Mouse (Mus musculus) embryonic facial prominence, embryonic 10.5 days (tissue): ENCODE results near the gene Lasp1. TPM values are rescaled to one million over a fixed set of nuclear protein-coding genes. Genes with fewer than 3 reads are reported as not detected.
A peak's percentile ranks its signal among the peaks of the same experiment; 100 is the strongest.

Experiments
- DNase-seq: peaks from one replicate; pipeline ENCODE4 v3.0.0-alpha.2; 2017; ENCODE audit warnings: low spot score
- H3K27ac ChIP-seq: fragments of 300-500 bp; sonication (generic); replicated peaks from 2 replicates; pipeline ENCODE4 v1.5.1; 2016; ENCODE audit warnings: mild to moderate bottlenecking
- H3K27me3 ChIP-seq: fragments of 300-500 bp; sonication (generic); replicated peaks from 2 replicates; pipeline ENCODE4 v1.6.1; 2016; ENCODE audit warnings: low read depth, mild to moderate bottlenecking; ENCODE audit not compliant: poor library complexity, severe bottlenecking
- H3K36me3 ChIP-seq: fragments of 300-500 bp; sonication (generic); replicated peaks from 2 replicates; pipeline ENCODE4 v1.6.1; 2016; ENCODE audit warnings: mild to moderate bottlenecking, moderate library complexity
- H3K4me1 ChIP-seq: fragments of 300-500 bp; sonication (generic); 2 replicates; pipeline ENCODE4 v1.6.1; 2016
- H3K4me3 ChIP-seq: fragments of 300-500 bp; sonication (generic); 2 replicates; pipeline ENCODE4 v1.5.1; 2016; ENCODE audit warnings: mild to moderate bottlenecking, moderate library complexity
- H3K9me3 ChIP-seq: fragments of 300-500 bp; sonication (generic); 2 replicates; pipeline ENCODE4 v1.6.1; 2016; ENCODE audit warnings: mild to moderate bottlenecking
- WGBS: fragments of 180-500 bp; shearing (Covaris S2); methylation state at CpG from one replicate; pipeline ENCODE4 v1.1.7; 2016; 5-methylcytosine and 5-hydroxymethylcytosine counted together
- polyA plus RNA-seq: library from polyadenylated mRNA; unstranded; fragments of >200 nt; fragmentation: Nextera tagmentation; extraction: Ambion mirVana; gene quantifications from 2 replicates; pipeline ENCODE4 v1.2.1, GENCODE M21; 2016

Gene Lasp1
- polyA plus RNA-seq, 1 experiment from 2014 or later, result 98.7 TPM

- Histone ChIP-seq H3K36me3 (peaks cover 42% of the 10 kb centered on the region), H3K9me3 (no peaks in the 10 kb centered on the region), H3K4me1 (peaks cover 26% of the 10 kb centered on the region), H3K27ac (peak overlapping the region; percentile 90), H3K4me3 (peak overlapping the region; percentile 27), H3K27me3 (no peaks in the 10 kb centered on the region)
- 55% methylated on average over 11 of the region's 11 CpGs for WGBS
- no peak for DNase-seq
Observed at GRCm38 (mm10) chr11:97839441-97840134, 40.8 kb downstream of the Lasp1 start.

GRCm38 (mm10) chr11:97840135-97840490 lies 41.3 kb downstream of the Lasp1 start:
- Histone ChIP-seq H3K9me3 (no peaks in the 10 kb centered on the region), H3K27ac (peak overlapping the region; percentile 90), H3K4me1 (peaks cover 26% of the 10 kb centered on the region), H3K27me3 (no peaks in the 10 kb centered on the region), H3K4me3 (peak overlapping the region; percentile 70), H3K36me3 (peaks cover 37% of the 10 kb centered on the region)
- DNase-seq, result no peak
- 72% methylated on average over 2 of the region's 2 CpGs for WGBS

- H3K27ac ChIP-seq, result peak within 1 kb of the TSS; percentile 90
- peak within 1 kb of the TSS; percentile 70 for H3K4me3 ChIP-seq
- no peaks in the 10 kb centered on the region for H3K9me3 ChIP-seq
- 3% methylated on average over 6 of the region's 6 CpGs for WGBS
- peaks cover 33% of the 10 kb centered on the region for H3K36me3 ChIP-seq
- peak; percentile 69 for DNase-seq
- peaks cover 26% of the 10 kb centered on the region for H3K4me1 ChIP-seq
- H3K27me3 ChIP-seq, result no peaks in the 10 kb centered on the region
Observed at GRCm38 (mm10) chr11:97840539-97840954, 41.7 kb downstream of the Lasp1 start, which contains the start of gene B230217C12Rik. Gene B230217C12Rik, plus strand, starts transcription at chr11:97840780.

- peak overlapping the region; percentile 90 for H3K27ac ChIP-seq
- H3K4me1 ChIP-seq, result peaks cover 26% of the 10 kb centered on the region
- H3K9me3 ChIP-seq, result no peaks in the 10 kb centered on the region
- H3K4me3 ChIP-seq, result peak overlapping the region; percentile 70
- no peaks in the 10 kb centered on the region for H3K27me3 ChIP-seq
- 2% methylated on average over 22 of the region's 22 CpGs for WGBS
- H3K36me3 ChIP-seq, result peaks cover 27% of the 10 kb centered on the region
- DNase-seq, result peak; percentile 91
Observed at GRCm38 (mm10) chr11:97840991-97841661, 42.3 kb downstream of the Lasp1 start.

- no peaks in the 10 kb centered on the region for H3K27me3 ChIP-seq
- DNase-seq, result no peak
- 37% methylated on average over 4 of the region's 4 CpGs for WGBS
- peaks cover 26% of the 10 kb centered on the region for H3K4me1 ChIP-seq
- H3K27ac ChIP-seq, result peak overlapping the region; percentile 90
- peaks cover 18% of the 10 kb centered on the region for H3K36me3 ChIP-seq
- no peaks in the 10 kb centered on the region for H3K9me3 ChIP-seq
- peak overlapping the region; percentile 70 for H3K4me3 ChIP-seq
Observed at GRCm38 (mm10) chr11:97842001-97842400, 43.2 kb downstream of the Lasp1 start.

GRCm38 (mm10) chr11:97850367-97850766 lies 51.6 kb downstream of the Lasp1 start:
- no peak for DNase-seq
- H3K36me3 ChIP-seq, result no peaks in the 10 kb centered on the region
- peaks cover 8% of the 10 kb centered on the region for H3K4me1 ChIP-seq
- H3K4me3 ChIP-seq, result no peak overlapping the region
- H3K27ac ChIP-seq, result no peak overlapping the region
- no peaks in the 10 kb centered on the region for H3K9me3 ChIP-seq
- 74% methylated on average over 6 of the region's 6 CpGs for WGBS
- no peaks in the 10 kb centered on the region for H3K27me3 ChIP-seq

DNA sequence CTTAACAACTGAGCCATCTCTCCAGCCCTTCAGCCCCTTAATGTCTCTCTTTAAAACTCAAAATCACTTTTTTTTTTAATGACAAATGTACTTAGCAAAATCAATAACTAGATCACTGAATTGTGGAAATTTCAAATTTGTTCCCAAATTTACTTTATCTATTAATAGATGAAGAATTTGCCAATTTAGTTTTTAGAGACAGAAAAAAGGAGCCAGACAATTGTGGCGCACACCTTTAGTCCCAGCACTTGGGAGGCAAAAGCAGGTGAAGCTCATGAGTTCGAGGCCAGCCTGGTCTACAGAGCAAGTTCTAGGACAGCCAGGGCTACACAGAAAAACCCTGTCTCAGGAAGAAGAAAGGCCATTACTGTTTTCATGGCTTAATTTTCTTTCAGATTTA lies 52.8 kb downstream of the Lasp1 start:
- no peaks in the 10 kb centered on the region for H3K27me3 ChIP-seq
- H3K9me3 ChIP-seq, result no peaks in the 10 kb centered on the region
- peaks cover 8% of the 10 kb centered on the region for H3K4me1 ChIP-seq
- no peaks in the 10 kb centered on the region for H3K36me3 ChIP-seq
- no peak overlapping the region for H3K4me3 ChIP-seq
- DNase-seq, result no peak
- no peak overlapping the region for H3K27ac ChIP-seq
- 95% methylated on average over 2 of the region's 2 CpGs for WGBS

GRCm38 (mm10) chr11:97855473-97855872 lies 56.7 kb downstream of the Lasp1 start:
- DNase-seq, result no peak
- Histone ChIP-seq H3K4me3 (no peak overlapping the region), H3K27me3 (no peaks in the 10 kb centered on the region), H3K27ac (no peak overlapping the region), H3K4me1 (peaks cover 2% of the 10 kb centered on the region), H3K9me3 (no peaks in the 10 kb centered on the region), H3K36me3 (no peaks in the 10 kb centered on the region)
- WGBS, result 96% methylated on average over 2 of the region's 2 CpGs

GRCm38 (mm10) chr11:97862148-97862547 lies 63.3 kb downstream of the Lasp1 start:
- Histone ChIP-seq H3K4me3 (no peak overlapping the region), H3K27ac (no peak overlapping the region), H3K9me3 (no peaks in the 10 kb centered on the region), H3K36me3 (no peaks in the 10 kb centered on the region), H3K27me3 (no peaks in the 10 kb centered on the region), H3K4me1 (no peaks in the 10 kb centered on the region)
- DNase-seq, result no peak
- WGBS, result 77% methylated on average over 2 of the region's 2 CpGs

DNA sequence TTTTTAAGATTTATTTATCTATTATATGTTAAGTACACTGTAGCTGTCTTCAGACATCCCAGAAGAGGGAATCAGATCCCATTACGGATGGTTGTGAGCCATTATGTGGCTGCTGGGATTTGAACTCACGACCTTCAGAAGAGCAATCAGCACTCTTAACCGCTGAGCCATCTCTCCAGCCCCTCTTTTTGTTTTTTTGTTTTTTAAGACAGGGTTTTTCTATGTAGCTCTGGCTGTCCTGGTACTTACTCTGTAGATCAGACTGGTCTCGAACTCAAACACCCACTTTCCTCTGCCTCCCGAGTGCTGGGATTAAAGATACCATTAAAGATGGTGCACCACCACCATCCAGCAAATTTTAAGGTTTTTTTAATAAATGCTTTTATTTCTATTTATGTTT lies 66.6 kb downstream of the Lasp1 start:
- no peaks in the 10 kb centered on the region for H3K36me3 ChIP-seq
- WGBS, result 86% methylated on average over 5 of the region's 5 CpGs
- 0 out of 2 replicates have a peak, but pooled peaks cover 3% of the 10 kb centered on the region for H3K9me3 ChIP-seq
- no peak for DNase-seq
- no peaks in the 10 kb centered on the region for H3K27me3 ChIP-seq
- H3K4me3 ChIP-seq, result no peak overlapping the region
- no peak overlapping the region for H3K27ac ChIP-seq
- H3K4me1 ChIP-seq, result no peaks in the 10 kb centered on the region

GRCm38 (mm10) chr11:97866091-97866888 lies 67.5 kb downstream of the Lasp1 start:
- no peaks in the 10 kb centered on the region for H3K36me3 ChIP-seq
- WGBS, result 86% methylated on average over 3 of the region's 3 CpGs
- H3K4me3 ChIP-seq, result no peak overlapping the region
- DNase-seq, result no peak
- H3K27ac ChIP-seq, result no peak overlapping the region
- H3K9me3 ChIP-seq, result 0 out of 2 replicates have a peak, but pooled peaks cover 3% of the 10 kb centered on the region
- H3K27me3 ChIP-seq, result no peaks in the 10 kb centered on the region
- H3K4me1 ChIP-seq, result no peaks in the 10 kb centered on the region

GRCm38 (mm10) chr11:97867591-97867990 lies 68.8 kb downstream of the Lasp1 start:
- no peak overlapping the region for H3K27ac ChIP-seq
- no peaks in the 10 kb centered on the region for H3K27me3 ChIP-seq
- 0 out of 2 replicates have a peak, but pooled peaks cover 3% of the 10 kb centered on the region for H3K9me3 ChIP-seq
- WGBS, result 92% methylated on average over 3 of the region's 3 CpGs
- H3K4me1 ChIP-seq, result no peaks in the 10 kb centered on the region
- H3K36me3 ChIP-seq, result no peaks in the 10 kb centered on the region
- no peak for DNase-seq
- H3K4me3 ChIP-seq, result no peak overlapping the region
